Mouse (Mus musculus) fibroblast of lung, adult 2 months (primary cell): ENCODE results near the gene Olfr159.
"Not testable (repeated sequence)": the region's sequence is repeated elsewhere in the genome, so short reads cannot be mapped to it uniquely, and the experiment has no call there.

Experiments used
- DNase-seq: peaks from one replicate; pipeline ENCODE4 v3.0.0-alpha.2; 2011; ENCODE audit warnings: low read depth

The Olfr159 gene

DNA sequence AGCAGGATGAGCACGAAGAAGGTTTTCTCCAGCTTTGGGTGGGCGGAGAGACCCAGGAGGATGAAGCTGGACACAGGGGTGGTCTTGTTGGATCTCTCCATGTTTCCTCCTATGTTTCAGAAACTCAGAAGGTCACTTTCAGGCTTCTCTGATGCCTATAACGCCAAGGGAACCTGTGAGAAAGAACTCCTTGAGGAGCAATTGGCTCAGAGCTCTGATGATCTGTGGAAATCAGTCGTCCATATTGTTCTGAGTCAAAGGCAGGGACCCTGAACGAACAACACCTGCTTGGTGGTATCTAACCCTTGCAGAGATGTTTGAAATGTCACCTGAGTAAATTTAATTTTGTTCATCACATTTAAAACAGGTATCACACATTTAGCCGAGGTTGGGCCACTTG lies at the start of gene Olfr159:
Olfr159 (minus strand) TSS at position 101 of the 400 bp plus-strand sequence.
- DNase-seq, result no peak

DNA sequence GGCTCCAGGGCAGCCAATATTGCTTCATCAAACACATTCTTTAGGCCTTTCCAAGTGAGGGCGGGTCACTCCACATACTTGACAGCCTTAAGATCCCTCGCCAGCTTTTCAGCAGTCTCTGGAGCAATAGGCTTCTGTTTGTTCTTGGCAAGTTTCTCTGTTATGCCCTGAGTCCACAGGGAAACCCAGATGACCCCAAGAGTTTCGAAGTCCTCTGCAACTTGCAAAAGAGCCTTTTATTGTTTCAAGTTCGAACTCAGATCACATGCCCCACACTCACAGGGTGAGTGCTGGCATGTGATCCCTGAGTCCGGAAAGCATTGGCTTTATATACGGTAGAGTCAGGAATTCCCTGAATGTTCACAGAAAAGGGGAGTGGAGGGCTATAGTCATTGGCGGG lies 28.1 kb upstream of the Olfr159 start:
- DNase-seq, result peak; percentile 72

DNA sequence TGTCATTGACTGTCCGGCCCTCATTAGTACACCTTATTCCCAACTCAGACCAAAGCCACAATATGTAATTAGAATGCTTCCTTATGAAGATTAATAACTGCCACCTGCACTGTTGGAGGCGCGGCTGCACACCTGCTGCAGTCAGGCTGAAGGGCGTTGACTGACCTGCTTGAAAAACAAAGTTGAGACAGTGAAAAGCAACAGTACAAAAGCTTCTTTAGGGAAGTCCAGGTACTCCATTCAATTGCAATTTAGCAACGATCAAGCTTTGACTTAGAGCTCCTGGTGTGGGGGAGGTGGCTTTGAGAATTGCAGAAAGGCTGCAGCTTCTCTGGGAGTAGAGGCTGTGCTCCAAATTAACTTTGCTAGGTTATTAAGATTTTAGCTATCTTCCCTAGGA lies 25.0 kb upstream of the Olfr159 start:
- DNase-seq, result not testable (repeated sequence)

GRCm38 (mm10) chr4:43795296-43795695 lies 24.5 kb upstream of the Olfr159 start:
- DNase-seq, result no peak

DNA sequence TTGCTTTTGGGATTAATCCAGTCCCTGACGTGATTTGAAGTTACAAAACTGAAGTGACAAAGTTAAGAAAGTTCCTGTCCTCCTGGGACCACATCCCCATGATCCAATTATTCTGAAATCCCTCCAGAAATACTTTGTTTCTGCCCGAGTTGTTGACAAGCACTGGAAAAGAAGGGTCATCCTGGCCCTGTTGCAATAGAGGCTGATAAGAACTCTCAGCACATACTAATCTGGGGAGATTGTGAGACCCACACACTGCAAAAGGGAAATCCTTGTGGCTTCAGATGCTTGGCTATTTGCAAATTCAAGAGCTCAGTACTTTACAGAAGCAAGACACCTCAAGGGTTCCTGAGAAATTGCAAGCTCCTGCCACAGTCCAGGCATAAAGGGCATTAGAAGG lies 1.5 kb upstream of the Olfr159 start:
- no peak for DNase-seq

DNA sequence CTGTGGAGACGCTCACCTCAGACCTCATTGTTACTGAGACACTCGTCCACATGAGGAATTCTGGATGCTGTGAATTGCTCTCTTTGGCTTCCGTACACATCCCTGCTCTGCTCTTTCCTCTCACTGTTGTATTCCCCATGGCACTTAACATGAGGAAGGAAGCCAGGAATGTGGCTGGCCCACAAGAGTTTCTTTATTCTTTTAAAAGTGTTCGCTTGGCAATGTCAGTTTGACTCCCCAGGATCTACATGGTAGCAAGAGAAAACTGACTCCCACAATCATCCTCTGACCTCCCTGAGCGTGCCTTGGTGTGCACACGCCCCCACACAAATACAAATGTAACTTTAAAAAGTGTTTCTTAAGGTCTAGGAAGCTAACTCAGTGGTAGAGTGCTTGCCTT lies 817 bp upstream of the Olfr159 start:
- peak; percentile 63 for DNase-seq

- no peak for DNase-seq
Measured at GRCm38 (mm10) chr4:43769374-43769773, 1.4 kb downstream of the Olfr159 start.

- DNase-seq, result no peak
Measured at GRCm38 (mm10) chr4:43768341-43768740, 2.5 kb downstream of the Olfr159 start.

DNA sequence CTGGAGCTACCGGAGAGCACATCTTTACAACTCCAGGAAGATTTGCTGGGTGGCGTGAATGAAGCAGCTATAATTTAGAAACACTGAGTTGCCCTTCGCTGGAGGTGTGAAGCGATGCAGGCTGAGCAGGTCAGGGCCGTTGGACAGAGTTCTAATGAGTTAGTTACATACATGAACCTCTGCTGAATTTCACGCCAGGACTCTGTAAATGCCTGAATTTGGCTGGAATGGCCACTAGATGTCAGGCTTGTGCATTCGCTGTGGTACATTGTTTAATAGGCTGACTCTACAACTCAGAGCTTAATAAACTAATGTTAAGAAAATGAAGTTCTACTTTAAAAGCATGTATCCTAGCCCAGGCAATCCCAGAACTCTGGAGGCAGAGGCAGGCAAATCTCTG lies 7.4 kb downstream of the Olfr159 start:
- DNase-seq, result peak; percentile 75

GRCm38 (mm10) chr4:43761336-43761735 lies 9.5 kb downstream of the Olfr159 start:
- no peak for DNase-seq

DNA sequence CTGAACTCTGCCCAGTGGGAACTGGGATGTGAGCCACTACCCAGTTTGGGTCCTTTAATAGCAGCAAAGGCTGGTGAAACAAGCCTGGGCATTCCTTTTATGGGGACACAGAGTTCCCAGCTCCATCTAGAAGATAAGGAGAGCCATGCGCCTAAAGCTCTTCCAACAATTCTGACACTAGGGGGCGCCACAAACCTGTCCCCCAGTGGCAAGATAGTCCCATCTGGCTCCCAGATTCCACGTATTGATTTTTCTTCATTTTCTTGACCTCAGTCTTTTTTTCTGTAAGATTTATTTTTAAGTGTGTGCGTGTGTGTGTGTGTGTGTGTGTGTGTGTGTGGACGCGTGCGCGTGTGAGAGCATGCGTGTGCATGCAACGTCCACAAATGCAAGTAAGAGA lies 10.3 kb downstream of the Olfr159 start:
- DNase-seq, result no peak

GRCm38 (mm10) chr4:43759571-43760418 lies 11.0 kb downstream of the Olfr159 start:
- peak; percentile 93 for DNase-seq

DNA sequence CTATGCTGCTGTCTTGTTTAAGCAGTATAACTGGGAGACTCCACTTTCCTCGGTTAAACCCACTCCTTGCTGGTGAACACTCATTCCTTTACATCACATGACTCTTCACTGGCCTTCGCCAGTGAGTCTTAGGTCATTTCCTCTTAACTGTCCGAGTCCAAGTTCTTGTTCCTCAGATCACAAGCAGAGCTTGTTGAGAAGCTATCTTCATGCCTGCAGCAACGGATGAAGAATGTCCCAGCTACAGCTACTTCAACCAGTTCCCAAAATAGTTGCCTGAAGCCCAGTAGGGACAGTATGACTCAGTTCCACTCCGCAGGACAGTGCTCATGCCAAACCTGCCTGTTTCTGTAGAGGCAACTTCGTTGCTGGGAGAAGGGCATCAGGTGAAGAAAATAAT lies 13.6 kb downstream of the Olfr159 start:
- peak; percentile 35 for DNase-seq

DNA sequence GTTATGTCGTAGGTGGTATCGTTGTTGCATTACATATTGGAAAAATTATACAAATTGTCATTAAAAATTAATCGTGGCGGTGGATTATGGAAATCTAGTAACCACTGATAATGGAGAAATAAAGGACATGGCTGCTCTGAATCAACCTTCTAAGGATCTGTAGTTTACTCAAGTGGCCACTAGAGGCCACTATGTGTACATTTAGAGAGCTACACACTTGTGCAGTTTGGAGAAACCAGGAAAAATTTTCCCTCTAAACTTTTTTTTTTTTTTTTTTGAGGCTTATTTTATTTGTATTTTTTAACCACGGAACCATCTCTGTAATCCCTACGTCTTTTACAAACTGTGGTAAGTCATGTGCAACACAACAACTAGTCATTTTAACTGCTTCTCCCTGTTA lies 25.6 kb downstream of the Olfr159 start:
- DNase-seq, result peak; percentile 35

DNA sequence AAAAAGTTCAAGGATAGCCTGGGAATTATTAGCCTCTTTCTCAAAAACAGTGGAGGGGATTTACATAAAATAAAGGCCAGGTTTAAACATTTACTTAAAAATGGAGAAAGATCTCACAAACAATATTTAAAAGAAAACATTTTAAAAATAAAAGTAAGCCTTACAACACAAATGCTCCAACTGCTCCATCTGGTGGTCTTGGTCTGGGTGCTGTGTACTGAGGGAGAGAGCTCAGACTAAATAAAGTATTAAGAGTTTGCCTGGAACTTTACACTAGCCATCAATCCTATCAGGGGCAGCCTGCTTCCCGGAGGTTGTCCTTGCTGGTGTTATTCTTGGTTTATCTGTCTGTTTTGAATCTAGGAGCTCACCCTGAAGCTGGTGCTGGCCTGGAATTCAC lies 27.7 kb downstream of the Olfr159 start:
- DNase-seq, result no peak

DNA sequence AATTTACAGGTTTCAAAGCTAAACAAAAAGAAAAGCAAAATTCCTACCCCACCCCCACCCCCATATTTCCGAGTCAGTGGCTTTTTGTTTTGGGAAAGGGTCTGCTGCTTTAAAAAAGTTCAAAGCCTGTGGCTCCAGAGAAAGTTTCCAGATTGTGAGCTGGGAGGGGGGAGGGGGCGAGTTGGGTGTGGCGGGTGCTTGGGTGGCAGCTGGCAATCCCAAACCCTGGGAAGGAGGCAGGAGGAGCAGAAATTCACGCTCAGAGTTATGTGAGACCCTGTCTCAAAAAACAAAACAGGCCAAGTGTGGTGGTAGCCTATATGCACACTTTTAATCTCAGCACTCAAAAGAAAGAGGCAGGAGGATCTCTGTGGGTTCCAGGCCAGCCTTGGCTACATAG lies 28.2 kb downstream of the Olfr159 start:
- DNase-seq, result no peak

DNA sequence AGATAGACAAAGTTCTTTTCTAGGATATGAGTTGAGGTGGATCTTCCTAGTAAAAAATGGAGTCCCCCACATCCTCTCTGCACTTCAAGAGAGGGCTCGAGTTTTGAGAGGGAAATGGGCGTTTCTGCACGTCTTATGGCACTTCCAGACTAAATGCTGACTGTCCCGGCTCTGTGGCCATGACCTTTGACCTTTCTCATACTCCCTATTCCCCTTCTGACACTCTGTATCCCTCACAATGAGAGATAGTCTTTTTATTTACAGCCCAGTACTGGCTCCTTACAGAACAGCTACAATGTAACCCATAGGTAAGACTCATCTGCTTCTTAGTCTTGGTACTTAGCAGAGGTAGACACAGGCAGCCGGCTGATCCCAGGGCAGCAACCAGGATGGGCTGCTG lies 29.3 kb downstream of the Olfr159 start:
- DNase-seq, result no peak

GRCm38 (mm10) chr4:43738989-43739674 lies 31.7 kb downstream of the Olfr159 start:
- no peak for DNase-seq

- no peak for DNase-seq
Measured at GRCm38 (mm10) chr4:43737144-43737543, 33.7 kb downstream of the Olfr159 start.

GRCm38 (mm10) chr4:43733186-43733585 lies 37.6 kb downstream of the Olfr159 start:
- DNase-seq, result no peak

DNA sequence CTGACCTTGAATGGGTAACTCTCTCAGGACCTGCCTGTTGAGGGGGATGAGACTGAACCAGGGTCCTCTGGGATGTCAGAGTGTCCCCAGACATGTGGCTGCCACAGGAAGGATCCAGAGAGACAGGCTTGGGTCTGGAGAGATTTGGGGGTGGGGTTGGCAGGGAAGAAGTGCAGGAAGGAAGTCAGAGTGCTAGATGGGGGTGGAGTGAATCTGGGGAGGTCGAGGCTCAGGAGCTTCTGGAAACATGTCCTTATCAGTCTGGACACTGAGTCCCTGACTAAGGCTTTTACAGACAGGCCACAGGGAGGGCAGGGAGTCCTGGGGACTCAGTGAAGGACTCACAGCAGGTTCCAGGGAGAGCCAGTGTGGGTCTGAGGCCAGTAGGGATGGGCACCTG lies 38.6 kb downstream of the Olfr159 start:
- DNase-seq, result no peak

GRCm38 (mm10) chr4:43730750-43731297 lies 40.0 kb downstream of the Olfr159 start:
- no peak for DNase-seq
